Mouse (Mus musculus): ENCODE measurements around the gene Pdxp. TPM values are rescaled to one million over a fixed set of nuclear protein-coding genes. Genes with fewer than 3 reads are reported as not detected.

Pdxp gene
- total and polyA plus RNA-seq, 3 experiments, result 2.8 to 9.8 (median 5.4) TPM

GRCm38 (mm10) chr15:78940325-78940724, 26.6 kb downstream of the Pdxp start:
- Histone ChIP-seq H3K9me3 (replicated peaks; ENCODE audit: low read length) (no peaks in the 10 kb centered on the region), H3K27ac (ENCODE audit: insufficient read depth, low read depth) (no peak overlapping the region), H3K4me3 (replicated peaks in 1 of 3; ENCODE audit: low read depth in 2 of 3, low read length in 2 of 3, poor library complexity in 1 of 3) (no peak overlapping the region), H3K9ac (ENCODE audit: insufficient read depth, low read depth) (no peak overlapping the region), H3K27me3 (replicated peaks) (no peaks in the 10 kb centered on the region), H3K4me1 (ENCODE audit: control insufficient read depth in 1 of 2, insufficient read depth in 2 of 2) (peaks cover 6 to 12% of the 10 kb centered on the region in 2 experiments; a peak in 3 of 4 replicates), H3K79me2 (replicated peaks; ENCODE audit: control insufficient read depth, extremely low read depth, insufficient read depth, poor library complexity, severe bottlenecking) (peaks cover 14% of the 10 kb centered on the region; the same call in 1 of the 2 replicates), H3K36me3 (replicated peaks in 1 of 2; ENCODE audit: control insufficient read depth in 1 of 2, insufficient read depth in 1 of 2, low read length in 1 of 2) (peaks cover 51 to 72% of the 10 kb centered on the region in 2 experiments), H3K4me2 (ENCODE audit: insufficient read depth, low read depth, poor library complexity, severe bottlenecking) (no peak overlapping the region)
- dilution Hi-C loops (cut with MboI; ENCODE audit: extremely low pct_ligation_motif_present, extremely low pct_unique_long_range_greater_than_20kb, low sequenced_read_pairs) (no loop called here), in situ Hi-C loops (cut with MboI; ENCODE audit: low pct_ligation_motif_present, low pct_unique_long_range_greater_than_20kb, low sequenced_read_pairs) (no loop called here)
- TF ChIP-seq ETS1 (conservative IDR thresholded peaks at IDR 0.05; ENCODE audit: low read depth, low read length) (no peak), ZC3H11A (IDR thresholded peaks at IDR 0.05; ENCODE audit: low read depth, low read length) (no peak), RCOR1 (conservative IDR thresholded peaks at IDR 0.05; ENCODE audit: low read depth, low read length) (no peak), BHLHE40 (IDR thresholded peaks at IDR 0.05; ENCODE audit: low read depth, low read length) (no peak), E2F4 (IDR thresholded peaks at IDR 0.05; ENCODE audit: insufficient replicate concordance, low read depth, low read length) (no peak), JUND (conservative IDR thresholded peaks at IDR 0.05; ENCODE audit: low read depth, low read length) (no peak), TCF12 (IDR thresholded peaks at IDR 0.05; ENCODE audit: low read depth, low read length) (no peak), JUN (IDR thresholded peaks at IDR 0.05; ENCODE audit: insufficient read depth, low read depth, low read length) (no peak), SMC3 (IDR thresholded peaks at IDR 0.05; ENCODE audit: low read depth, low read length) (no peak), IRF4 (IDR thresholded peaks at IDR 0.05; ENCODE audit: low read depth, low read length) (no peak), MXI1 (IDR thresholded peaks at IDR 0.05; ENCODE audit: low read depth, low read length) (no peak)
- DNase-seq (ENCODE audit: extremely low read depth), result no peak

GRCm38 (mm10) chr15:78942663-78943062, 28.9 kb downstream of the Pdxp start:
- no peak overlapping the region for H3K4me2 ChIP-seq (ENCODE audit: insufficient read depth, low read depth, poor library complexity, severe bottlenecking)
- in situ Hi-C loops (cut with MboI; ENCODE audit: low pct_ligation_motif_present, low pct_unique_long_range_greater_than_20kb, low sequenced_read_pairs), result no loop called here
- H3K27ac ChIP-seq (ENCODE audit: insufficient read depth, low read depth), result no peak overlapping the region
- peaks cover 37 to 55% of the 10 kb centered on the region in 2 experiments for H3K36me3 ChIP-seq (replicated peaks in 1 of 2; ENCODE audit: control insufficient read depth in 1 of 2, insufficient read depth in 1 of 2, low read length in 1 of 2)
- no peaks in the 10 kb centered on the region for H3K4me1 ChIP-seq (ENCODE audit: control insufficient read depth in 1 of 2, insufficient read depth in 2 of 2)
- no peak for DNase-seq (ENCODE audit: extremely low read depth)
- no peaks in the 10 kb centered on the region for H3K9me3 ChIP-seq (replicated peaks; ENCODE audit: low read length)
- H3K79me2 ChIP-seq (replicated peaks; ENCODE audit: control insufficient read depth, extremely low read depth, insufficient read depth, poor library complexity, severe bottlenecking), result no peaks in the 10 kb centered on the region
- dilution Hi-C loops (cut with MboI; ENCODE audit: extremely low pct_ligation_motif_present, extremely low pct_unique_long_range_greater_than_20kb, low sequenced_read_pairs), result no loop called here
- no peak overlapping the region for H3K9ac ChIP-seq (ENCODE audit: insufficient read depth, low read depth)
- H3K27me3 ChIP-seq (replicated peaks), result peaks cover 2% of the 10 kb centered on the region
- no peak overlapping the region for H3K4me3 ChIP-seq (replicated peaks in 1 of 3; ENCODE audit: low read depth in 2 of 3, low read length in 2 of 3, poor library complexity in 1 of 3)
- TF ChIP-seq TBP (conservative IDR thresholded peaks at IDR 0.05; ENCODE audit: low read depth, low read length) (no peak), USF1 (IDR thresholded peaks at IDR 0.05; ENCODE audit: low read depth, low read length) (no peak), USF2 (conservative IDR thresholded peaks at IDR 0.05; ENCODE audit: low read depth, low read length) (no peak), RCOR1 (conservative IDR thresholded peaks at IDR 0.05; ENCODE audit: low read depth, low read length) (no peak), JUND (conservative IDR thresholded peaks at IDR 0.05; ENCODE audit: low read depth, low read length) (no peak), EP300 (IDR thresholded peaks at IDR 0.05; ENCODE audit: low read length) (no peak), TCF12 (IDR thresholded peaks at IDR 0.05; ENCODE audit: low read depth, low read length) (no peak), CHD2 (IDR thresholded peaks at IDR 0.05; ENCODE audit: low read length) (no peak), POLR2A (IDR thresholded peaks at IDR 0.05; ENCODE audit: low read depth, low read length) (no peak), ELF1 (IDR thresholded peaks at IDR 0.05; ENCODE audit: low read depth, low read length) (0 out of 2 replicates have a peak, but pooled peaks have one; percentile 16), BHLHE40 (IDR thresholded peaks at IDR 0.05; ENCODE audit: low read depth, low read length) (no peak), CHD1 (IDR thresholded peaks at IDR 0.05; ENCODE audit: low read depth, low read length) (no peak), ETS1 (conservative IDR thresholded peaks at IDR 0.05; ENCODE audit: low read depth, low read length) (no peak), MXI1 (IDR thresholded peaks at IDR 0.05; ENCODE audit: low read depth, low read length) (no peak), RAD21 (IDR thresholded peaks at IDR 0.05; ENCODE audit: low read depth, low read length) (peak; percentile 38), SIN3A (IDR thresholded peaks at IDR 0.05; ENCODE audit: low read length) (no peak), MAZ (IDR thresholded peaks at IDR 0.05; ENCODE audit: low read depth, low read length) (no peak), MEF2A (IDR thresholded peaks at IDR 0.05; ENCODE audit: borderline replicate concordance, low read depth, low read length) (no peak), GABPA (IDR thresholded peaks at IDR 0.05; ENCODE audit: insufficient replicate concordance, low read depth, low read length) (no peak), KAT2A (IDR thresholded peaks at IDR 0.05; ENCODE audit: insufficient replicate concordance, low read length) (no peak), NRF1 (IDR thresholded peaks at IDR 0.05; ENCODE audit: low read depth, low read length) (no peak), PAX5 (IDR thresholded peaks at IDR 0.05; ENCODE audit: low read length) (no peak), CTCF (conservative IDR thresholded peaks at IDR 0.05 in 1 of 2, IDR thresholded peaks at IDR 0.05 in 1 of 2; ENCODE audit: low read depth in 2 of 2, low read length in 2 of 2) (peak; percentile 49 to 80), POLR2AphosphoS2 (IDR thresholded peaks at IDR 0.05; ENCODE audit: low read depth, low read length) (no peak), MYC (IDR thresholded peaks at IDR 0.05; ENCODE audit: low read depth, low read length) (no peak), UBTF (IDR thresholded peaks at IDR 0.05; ENCODE audit: low read depth, low read length) (no peak), IRF4 (IDR thresholded peaks at IDR 0.05; ENCODE audit: low read depth, low read length) (no peak), MAX (IDR thresholded peaks at IDR 0.05; ENCODE audit: low read length) (no peak), HCFC1 (IDR thresholded peaks at IDR 0.05; ENCODE audit: low read depth, low read length) (no peak)
